Mouse (Mus musculus) CH12.LX (cell line): ENCODE measurements around the gene Rptor. TPM values are rescaled to one million over a fixed set of nuclear protein-coding genes. Genes with fewer than 3 reads are reported as not detected.

Source experiments
- DNase-seq: peaks from one replicate; pipeline ENCODE4 v3.0.0-alpha.2; 2013; ENCODE audit errors: extremely low read depth
- H3K27ac ChIP-seq: 2 replicates; pipeline ENCODE4 v1.5.1; 2012; ENCODE audit warnings: low read depth, mild to moderate bottlenecking, control low read depth, moderate library complexity; ENCODE audit not compliant: insufficient read depth
- H3K27me3 ChIP-seq: replicated peaks from 2 replicates; pipeline ENCODE3; 2012; ENCODE audit warnings: inconsistent platforms
- H3K36me3 ChIP-seq, 2 experiments: replicated peaks in 1 of 2; 2 replicates each; pipeline versions ENCODE3 to v1.6.1; 2012; ENCODE audit warnings: inconsistent platforms in 1 of 2, low read length in 1 of 2, mild to moderate bottlenecking in 1 of 2, mixed read lengths in 1 of 2, moderate library complexity in 1 of 2; ENCODE audit not compliant: control insufficient read depth in 1 of 2, insufficient read depth in 1 of 2
- H3K4me1 ChIP-seq, 2 experiments: 2 replicates each; pipeline ENCODE4 v1.6.1; 2012; ENCODE audit warnings: inconsistent platforms in 1 of 2, moderate library complexity in 1 of 2; ENCODE audit not compliant: insufficient read depth in 2 of 2, control insufficient read depth in 1 of 2
- H3K4me2 ChIP-seq: 2 replicates; pipeline ENCODE4 v1.6.1; 2012; ENCODE audit warnings: low read depth, mild to moderate bottlenecking, control low read depth; ENCODE audit not compliant: poor library complexity, insufficient read depth, severe bottlenecking
- H3K4me3 ChIP-seq, 3 experiments: fragments of 150-350 bp in 1 of 3; sonication (generic) in 1 of 3; replicated peaks in 1 of 3; 2 replicates each; pipeline versions ENCODE3 to v1.5.1; 2011 to 2012; ENCODE audit warnings: low read depth in 2 of 3, low read length in 2 of 3, mild to moderate bottlenecking in 2 of 3, moderate library complexity in 2 of 3, control low read depth in 1 of 3, improper control_type of control experiment in 1 of 3, inconsistent platforms in 1 of 3, mixed read lengths in 1 of 3; ENCODE audit not compliant: poor library complexity in 1 of 3
- H3K79me2 ChIP-seq: replicated peaks from 2 replicates; pipeline ENCODE4 v1.6.1; 2012; ENCODE audit warnings: mild to moderate bottlenecking, moderate library complexity; ENCODE audit not compliant: control insufficient read depth, poor library complexity, insufficient read depth, severe bottlenecking; ENCODE audit errors: extremely low read depth
- H3K9ac ChIP-seq: 2 replicates; pipeline ENCODE4 v1.6.1; 2012; ENCODE audit warnings: low read depth, mild to moderate bottlenecking, control low read depth, moderate library complexity; ENCODE audit not compliant: insufficient read depth
- H3K9me3 ChIP-seq: replicated peaks from 2 replicates; pipeline ENCODE3; 2012; ENCODE audit warnings: low read length, inconsistent platforms, mixed read lengths
- CHD1 ChIP-seq: IDR thresholded peaks from 2 replicates; pipeline ENCODE4 v1.6.1; 2012; ENCODE audit warnings: low read depth, low read length, improper control_type of control experiment, inconsistent platforms
- CHD2 ChIP-seq: IDR thresholded peaks from 2 replicates; pipeline ENCODE4 v1.6.1; 2011; ENCODE audit warnings: low read length, improper control_type of control experiment
- CTCF ChIP-seq, 2 experiments: IDR thresholded peaks in 1 of 2; conservative IDR thresholded peaks in 1 of 2; 2 replicates each; pipeline ENCODE4 v1.5.1; 2011 to 2012; ENCODE audit warnings: low read depth in 2 of 2, low read length in 2 of 2, improper control_type of control experiment in 1 of 2, inconsistent platforms in 1 of 2, mild to moderate bottlenecking in 1 of 2, moderate library complexity in 1 of 2
- E2F4 ChIP-seq: IDR thresholded peaks from 2 replicates; pipeline ENCODE4 v1.6.1; 2011; ENCODE audit warnings: low read depth, low read length, improper control_type of control experiment; ENCODE audit not compliant: insufficient replicate concordance
- ELF1 ChIP-seq: IDR thresholded peaks from 2 replicates; pipeline ENCODE4 v1.6.1; 2014; ENCODE audit warnings: low read depth, mild to moderate bottlenecking, inconsistent platforms, low read length, improper control_type of control experiment
- EP300 ChIP-seq: IDR thresholded peaks from 2 replicates; pipeline ENCODE4 v1.6.1; 2011; ENCODE audit warnings: low read length, improper control_type of control experiment
- IRF4 ChIP-seq: IDR thresholded peaks from 2 replicates; pipeline ENCODE4 v1.6.1; 2014; ENCODE audit warnings: low read depth, mild to moderate bottlenecking, inconsistent platforms, low read length, improper control_type of control experiment
- KAT2A ChIP-seq: IDR thresholded peaks from 2 replicates; pipeline ENCODE4 v1.6.1; 2012; ENCODE audit warnings: low read length, improper control_type of control experiment, inconsistent platforms; ENCODE audit not compliant: insufficient replicate concordance
- PAX5 ChIP-seq: IDR thresholded peaks from 2 replicates; pipeline ENCODE4 v1.6.1; 2012; ENCODE audit warnings: low read length, inconsistent platforms, mixed read lengths
- SMC3 ChIP-seq: IDR thresholded peaks from 2 replicates; pipeline ENCODE4 v1.6.1; 2011; ENCODE audit warnings: low read depth, low read length, improper control_type of control experiment
- TBP ChIP-seq: conservative IDR thresholded peaks from 2 replicates; pipeline ENCODE4 v1.6.1; 2011; ENCODE audit warnings: low read depth, low read length, improper control_type of control experiment
- TCF12 ChIP-seq: IDR thresholded peaks from 2 replicates; pipeline ENCODE4 v1.6.1; 2014; ENCODE audit warnings: low read depth, mild to moderate bottlenecking, inconsistent platforms, low read length, improper control_type of control experiment
- UBTF ChIP-seq: IDR thresholded peaks from 2 replicates; pipeline ENCODE4 v1.6.1; 2012; ENCODE audit warnings: low read depth, mild to moderate bottlenecking, inconsistent platforms, low read length, improper control_type of control experiment, moderate library complexity
- ZC3H11A ChIP-seq: IDR thresholded peaks from 2 replicates; pipeline ENCODE4 v1.6.1; 2012; ENCODE audit warnings: low read depth, mild to moderate bottlenecking, inconsistent platforms, low read length, improper control_type of control experiment
- ZMIZ1 ChIP-seq: IDR thresholded peaks from 2 replicates; pipeline ENCODE4 v1.6.1; 2012; ENCODE audit warnings: low read depth, mild to moderate bottlenecking, inconsistent platforms, low read length, improper control_type of control experiment
- dilution Hi-C: fragments of 300-500 bp; cut with MboI; formaldehyde crosslinking; loops from 2 replicates; pipeline ENCODE4 v1.14.3; 2020; ENCODE audit warnings: low sequenced_read_pairs; ENCODE audit not compliant: extremely low pct_unique_long_range_greater_than_20kb, extremely low pct_ligation_motif_present
- in situ Hi-C: fragments of 300-500 bp; cut with MboI; formaldehyde crosslinking; loops from 3 replicates; pipeline ENCODE4 v1.14.3; 2019; ENCODE audit warnings: low sequenced_read_pairs, low pct_ligation_motif_present, low pct_unique_long_range_greater_than_20kb, mixed read lengths
- polyA plus RNA-seq: library from polyadenylated mRNA; unstranded; fragments of >175 nt; gene quantifications from 2 replicates; pipeline ENCODE4 v1.2.1, GENCODE M21; 2012; ENCODE audit warnings: low read depth; ENCODE audit not compliant: insufficient read length
- total RNA-seq, 2 experiments: library from RNA; depleted of rRNA; stranded (reverse); fragments of 300-350 nt in 1 of 2; fragments of >200 nt in 1 of 2; gene quantifications; 2 replicates each; pipeline ENCODE4 v1.2.3; 2012 to 2014

Rptor gene
- total and polyA plus RNA-seq, 3 experiments, result 10.3 to 33.1 (median 26.7) TPM

DNA sequence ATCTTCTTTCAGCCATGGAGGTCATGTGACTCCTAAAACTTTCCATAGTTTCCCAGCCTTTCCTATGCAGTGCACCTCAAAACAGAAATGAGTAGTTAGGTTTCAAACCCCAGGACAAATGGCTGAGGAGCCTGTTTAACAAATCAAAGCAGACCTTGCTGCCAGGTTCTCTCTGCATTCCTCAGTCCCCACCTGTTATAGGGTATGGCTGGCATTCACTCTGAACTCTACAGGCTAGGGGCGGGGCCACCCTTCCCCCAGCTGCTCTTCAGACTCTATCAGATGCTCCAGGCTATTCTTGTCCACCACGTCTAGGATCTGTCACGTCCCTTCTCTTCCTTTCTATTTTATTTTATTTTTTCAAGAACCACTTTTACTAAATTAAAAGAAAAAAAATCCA, 8.7 kb upstream of the Rptor start:
- Histone ChIP-seq H3K9ac (no peak overlapping the region), H3K9me3 (peaks cover 22% of the 10 kb centered on the region), H3K4me1 (peaks cover 0 to 6% of the 10 kb centered on the region in 2 experiments; a peak in 2 of 4 replicates), H3K79me2 (no peaks in the 10 kb centered on the region), H3K4me3 (no peak overlapping the region), H3K4me2 (no peak overlapping the region), H3K27ac (no peak overlapping the region), H3K36me3 (no peaks in the 10 kb centered on the region), H3K27me3 (peaks cover 89% of the 10 kb centered on the region)
- DNase-seq, result no peak
- no peak for TF ChIP-seq CHD1
- no peak for TF ChIP-seq TBP
- in situ Hi-C loops, result no loop called here
- dilution Hi-C loops, result no loop called here

DNA sequence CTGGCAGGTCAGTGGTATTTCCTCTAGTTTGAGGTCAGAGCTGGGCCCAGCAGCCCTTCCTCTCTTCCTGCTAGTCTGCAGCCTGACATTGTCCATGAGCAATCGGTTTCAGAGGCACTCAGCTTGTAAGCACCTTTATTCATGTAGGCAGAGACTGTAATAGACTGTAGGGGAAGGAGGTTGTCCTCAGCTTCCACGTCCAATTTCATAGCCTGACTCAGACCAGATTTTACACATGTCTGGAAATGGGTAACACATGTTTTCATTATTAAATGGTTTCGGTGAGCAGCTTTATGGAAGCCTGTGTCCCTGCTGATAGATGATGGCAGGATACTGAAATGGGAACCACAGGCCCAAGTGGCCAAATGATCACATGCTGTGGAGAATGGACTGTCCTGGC, 3.8 kb upstream of the Rptor start:
- Histone ChIP-seq H3K36me3 (no peaks in the 10 kb centered on the region), H3K27me3 (peaks cover 54% of the 10 kb centered on the region), H3K27ac (no peak overlapping the region)
- DNase-seq, result no peak
- TF ChIP-seq TCF12 (no peak), ZMIZ1 (no peak), IRF4 (no peak), KAT2A (no peak), ELF1 (no peak), E2F4 (no peak), EP300 (no peak), CHD2 (no peak), PAX5 (no peak), ZC3H11A (no peak), SMC3 (no peak)
- TF ChIP-seq, all 38 proteins: peak for 0
- no peak overlapping the region for H3K4me2 ChIP-seq
- peaks cover 22% of the 10 kb centered on the region for H3K9me3 ChIP-seq
- H3K4me1 ChIP-seq, result peaks cover 0 to 5% of the 10 kb centered on the region in 2 experiments; a peak in 2 of 4 replicates
- H3K4me3 ChIP-seq, result no peak overlapping the region
- peaks cover 10% of the 10 kb centered on the region for H3K79me2 ChIP-seq
- H3K9ac ChIP-seq, result no peak overlapping the region
- dilution Hi-C loops (no loop called here), in situ Hi-C loops (no loop called here)

DNA sequence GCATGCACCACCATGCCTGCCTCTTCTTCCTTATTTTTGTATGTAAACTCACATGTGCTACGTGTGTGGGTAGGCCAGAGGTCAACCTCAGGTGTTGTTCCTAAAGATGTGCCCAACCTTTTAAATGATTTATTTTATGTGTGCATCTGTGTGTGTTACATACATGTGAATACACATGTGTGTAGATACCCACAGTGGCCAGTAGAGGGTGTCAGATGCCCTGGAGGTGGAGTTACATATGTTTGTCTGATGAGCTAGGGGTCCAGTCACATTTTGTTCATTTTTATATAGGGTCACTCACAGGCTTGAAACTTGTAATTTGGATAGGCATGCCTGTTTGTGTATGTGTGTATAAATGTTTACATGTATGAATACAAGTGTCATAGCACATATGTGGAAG, 2.4 kb upstream of the Rptor start:
- Histone ChIP-seq H3K79me2 (peaks cover 21% of the 10 kb centered on the region), H3K4me3 (no peak overlapping the region), H3K9me3 (peaks cover 18% of the 10 kb centered on the region), H3K27ac (no peak overlapping the region), H3K4me1 (peaks cover 0 to 13% of the 10 kb centered on the region in 2 experiments; a peak in 2 of 4 replicates), H3K36me3 (no peaks in the 10 kb centered on the region), H3K27me3 (peaks cover 43% of the 10 kb centered on the region), H3K9ac (no peak overlapping the region), H3K4me2 (no peak overlapping the region)
- TF ChIP-seq EP300 (no peak), IRF4 (no peak), UBTF (no peak), CTCF (conservative IDR thresholded peaks at IDR 0.05 in 1 of 2, IDR thresholded peaks at IDR 0.05 in 1 of 2; ENCODE audit: low read depth in 2 of 2, low read length in 2 of 2) (peak in 1 of 2 experiments; percentile 41; a peak in 3 of 4 replicates)
- in situ Hi-C loops, result no loop called here
- dilution Hi-C loops, result no loop called here
- DNase-seq, result no peak
